Mouse (Mus musculus): ENCODE results near the gene Olfr492. TPM values are rescaled to one million over a fixed set of nuclear protein-coding genes. Genes with fewer than 3 reads are reported as not detected.

Olfr492 gene
- not detected for total RNA-seq (2023)

DNA sequence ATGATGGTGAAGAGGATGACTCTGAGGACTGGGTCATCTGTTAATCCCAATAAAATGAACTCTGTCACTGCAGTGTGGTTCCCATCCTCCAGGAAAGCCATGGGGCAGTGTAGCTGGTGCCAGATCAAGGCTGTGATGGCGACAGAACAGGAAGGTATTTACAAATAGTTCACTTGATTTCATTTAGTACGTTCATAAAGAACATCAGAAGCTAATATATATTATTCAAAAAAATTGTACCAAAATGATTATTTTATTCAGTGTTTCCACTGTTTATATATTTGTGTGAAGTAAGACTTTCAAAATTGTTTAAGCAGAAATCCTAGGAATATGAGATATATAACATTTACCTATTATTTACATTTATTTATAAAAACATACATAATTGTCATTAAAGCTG is at the start of gene Olfr492:
Gene Olfr492, minus strand, starts transcription at position 101 of the 400 bp plus-strand sequence.

DNA sequence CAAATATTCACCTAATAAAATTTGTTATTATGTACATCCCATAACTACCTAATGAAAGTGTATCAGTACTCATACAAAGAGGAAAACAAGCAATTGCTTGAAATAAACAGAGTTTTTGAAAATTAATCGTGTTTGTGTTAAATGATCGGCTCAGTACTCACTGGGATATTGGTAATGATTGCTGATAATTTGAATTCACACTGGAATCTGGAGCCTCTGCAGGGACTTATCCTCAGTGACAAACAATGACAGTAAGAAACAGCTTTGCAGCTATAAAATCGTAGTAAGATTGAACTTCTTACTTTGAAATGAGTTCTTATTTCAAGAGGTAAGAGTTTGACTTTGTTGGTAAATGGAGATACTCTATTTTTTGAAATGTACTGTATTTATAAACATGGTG is 41.6 kb upstream of the Olfr492 start, which contains the start of gene Olfr494:
Gene Olfr494, plus strand, starts transcription at position 301 of the 400 bp plus-strand sequence.

GRCm38 (mm10) chr7:108346879-108347278 is 23.4 kb upstream of the Olfr492 start, which contains the start of gene Olfr493:
Gene Olfr493 (minus strand): TSS chr7:108346979.

DNA sequence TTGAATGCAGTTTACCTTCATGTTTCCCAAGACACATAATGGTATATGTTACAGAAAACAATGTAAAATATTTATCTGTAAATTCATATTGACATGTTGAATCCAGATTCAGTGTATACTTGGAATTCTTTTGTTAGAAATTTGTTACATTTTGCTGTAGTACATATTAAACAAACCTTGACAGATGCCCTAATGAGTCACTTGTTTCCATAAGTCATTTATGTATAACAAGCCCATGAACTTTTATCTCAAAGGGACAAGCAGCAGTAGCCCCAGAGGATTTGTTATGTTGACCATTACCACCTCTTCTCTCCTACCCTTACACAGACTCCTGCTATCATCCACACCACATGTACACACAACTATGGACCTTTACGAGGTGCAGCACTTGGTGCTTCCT is 10.3 kb downstream of the Olfr492 start, which contains the start of gene Olfr491:
Gene Olfr491, plus strand, starts transcription at position 301 of the 400 bp plus-strand sequence.

DNA sequence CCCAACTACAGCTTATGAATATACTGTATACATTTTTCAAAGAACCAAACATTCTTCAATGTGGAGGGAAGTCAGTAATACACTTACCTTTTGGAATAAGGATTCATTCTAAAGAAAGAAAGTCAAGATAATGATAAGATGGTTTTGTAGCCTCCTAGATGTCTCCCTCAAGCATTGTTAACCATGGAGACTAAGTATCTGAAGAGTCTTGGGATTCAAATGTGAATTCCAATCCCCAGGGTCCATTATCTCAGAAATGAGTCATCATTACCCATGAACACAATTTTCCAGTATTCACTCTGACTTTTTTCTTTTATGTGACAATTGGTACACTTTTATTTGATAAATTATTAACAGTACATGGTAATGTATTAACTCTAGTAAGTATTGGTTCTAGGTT is 34.6 kb downstream of the Olfr492 start, which contains the start of gene Olfr490:
Gene Olfr490, minus strand, starts transcription at position 101 of the 400 bp plus-strand sequence.

Other genes starting within 250 kb of the Olfr492 start
- gene Olfr481, start 243.8 kb downstream of the Olfr492 start, total RNA-seq (2023), result not detected
- 2.1 TPM for gene Olfr482, start 226.1 kb downstream of the Olfr492 start, total RNA-seq (2023)
- not detected for gene Olfr483, start 222.8 kb downstream of the Olfr492 start, total RNA-seq (2023)
- gene Olfr484, start 196.2 kb downstream of the Olfr492 start, total RNA-seq (2023), result not detected
- gene Olfr485, start 163.8 kb downstream of the Olfr492 start, total RNA-seq (2023), result not detected
- gene Olfr486, start 150.9 kb downstream of the Olfr492 start, total RNA-seq (2023), result not detected
- gene Olfr487, start 109.0 kb downstream of the Olfr492 start, total RNA-seq (2023), result not detected
- gene Olfr488, start 65.3 kb downstream of the Olfr492 start, total RNA-seq (2023), result not detected
- gene Olfr490, start 34.7 kb downstream of the Olfr492 start, total RNA-seq (2023), result not detected
- gene Olfr491, start 10.2 kb downstream of the Olfr492 start, total RNA-seq (2023), result not detected
- gene Olfr493, start 23.3 kb upstream of the Olfr492 start, total RNA-seq (2023), result not detected
- not detected for gene Olfr494, start 41.7 kb upstream of the Olfr492 start, total RNA-seq (2023)
- gene Olfr495, start 69.5 kb upstream of the Olfr492 start, total RNA-seq (2023), result not detected
- not detected for gene Olfr497, start 96.7 kb upstream of the Olfr492 start, total RNA-seq (2023)
- gene Olfr498, start 141.7 kb upstream of the Olfr492 start, total RNA-seq (2023), result not detected
- gene Olfr502, start 201.4 kb upstream of the Olfr492 start, total RNA-seq (2023), result not detected
- gene Olfr503, start 220.9 kb upstream of the Olfr492 start, total RNA-seq (2023), result not detected
- not detected for gene Olfr504, start 242.1 kb upstream of the Olfr492 start, total RNA-seq (2023)

All from CD4-positive naive resting alpha-beta T cell, adult 76 days (primary cell).